Mouse (Mus musculus) megakaryocyte, embryonic 14.5 days (primary cell): ENCODE results near the gene Gm43064. TPM values are rescaled to one million over a fixed set of nuclear protein-coding genes. Genes with fewer than 3 reads are reported as not detected.
"Not testable (repeated sequence)": the region's sequence is repeated elsewhere in the genome, so short reads cannot be mapped to it uniquely, and the experiment has no call there.

Source experiments
- H3K27me3 ChIP-seq: replicated peaks from 2 replicates; pipeline ENCODE3; 2012; ENCODE audit warnings: inconsistent platforms
- H3K36me3 ChIP-seq: replicated peaks from 2 replicates; pipeline ENCODE3; 2012; ENCODE audit warnings: low read length, inconsistent platforms, mixed read lengths
- H3K4me1 ChIP-seq: 2 replicates; pipeline ENCODE4 v1.6.1; 2012; ENCODE audit warnings: inconsistent platforms
- H3K4me3 ChIP-seq: replicated peaks from 2 replicates; pipeline ENCODE3; 2012; ENCODE audit warnings: moderate library complexity, mild to moderate bottlenecking, inconsistent platforms
- H3K9me3 ChIP-seq: 2 replicates; pipeline ENCODE4 v1.6.1; 2012; ENCODE audit warnings: inconsistent platforms
- FLI1 ChIP-seq: IDR thresholded peaks from 2 replicates; pipeline ENCODE4 v1.6.1; 2012; ENCODE audit warnings: low read length, inconsistent platforms, mixed read lengths
- GATA1 ChIP-seq: IDR thresholded peaks from 3 replicates; pipeline ENCODE4 v1.6.1; 2012; ENCODE audit warnings: mixed read lengths, low read length, inconsistent platforms, borderline replicate concordance
- polyA plus RNA-seq: library from polyadenylated mRNA; stranded (reverse); fragments of >175 nt; gene quantifications from 2 replicates; pipeline ENCODE4 v1.2.3, GENCODE M21; 2012; ENCODE audit warnings: low replicate concordance; ENCODE audit not compliant: insufficient read depth

Gene Gm43064
- polyA plus RNA-seq, 1 experiment: not detected

DNA sequence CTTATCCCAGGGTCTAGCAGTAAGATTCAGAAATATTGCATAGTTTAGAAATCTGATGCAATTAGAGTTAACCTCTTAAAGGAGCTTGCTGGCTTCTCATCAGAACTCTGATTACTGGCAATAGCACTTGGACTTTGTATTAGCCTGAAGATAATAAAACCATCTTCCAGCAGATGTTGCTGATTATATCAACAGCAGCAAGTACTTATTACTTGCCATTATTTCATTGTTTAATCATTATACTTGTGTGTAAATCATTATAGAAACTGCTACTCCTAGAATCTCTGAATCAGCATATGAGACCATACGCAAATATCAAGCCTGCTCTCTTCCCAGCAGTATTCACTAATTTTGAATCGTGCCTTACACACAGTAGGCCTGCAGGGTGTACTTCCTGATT is 24.6 kb downstream of the Gm43064 start:
- Histone ChIP-seq H3K27me3 (no peaks in the 10 kb centered on the region), H3K9me3 (no peaks in the 10 kb centered on the region), H3K36me3 (peaks cover 34% of the 10 kb centered on the region), H3K4me3 (no peak overlapping the region), H3K4me1 (peaks cover 8% of the 10 kb centered on the region)
- TF ChIP-seq FLI1: no peak
- no peak for TF ChIP-seq GATA1

- Histone ChIP-seq H3K9me3 (no peaks in the 10 kb centered on the region), H3K27me3 (no peaks in the 10 kb centered on the region), H3K36me3 (peaks cover 37% of the 10 kb centered on the region), H3K4me3 (no peak overlapping the region), H3K4me1 (peaks cover 8% of the 10 kb centered on the region)
- TF ChIP-seq FLI1 (no peak), GATA1 (no peak)
These were observed 26.0 kb downstream of the Gm43064 start for GRCm38 (mm10) chr3:103835272-103835950.

DNA sequence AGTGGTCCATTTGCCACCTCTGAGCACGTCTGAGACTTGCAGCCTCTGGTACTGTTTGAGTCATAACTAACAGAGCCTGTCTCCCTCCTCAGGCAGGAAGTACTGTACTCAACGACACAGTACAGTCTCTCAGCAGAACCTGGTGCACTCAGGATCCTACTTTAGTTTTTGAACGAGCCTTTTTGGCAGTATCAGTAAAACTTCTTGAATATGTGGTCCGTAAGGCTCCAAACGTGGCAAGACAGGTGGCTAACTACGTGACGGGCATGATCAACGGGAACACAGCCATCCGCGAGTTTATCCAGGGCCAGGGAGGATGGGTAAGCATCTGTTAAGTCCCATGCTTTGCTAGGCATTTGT is 26.6 kb downstream of the Gm43064 start:
- Histone ChIP-seq H3K27me3 (no peaks in the 10 kb centered on the region), H3K4me3 (no peak overlapping the region), H3K9me3 (no peaks in the 10 kb centered on the region), H3K36me3 (peaks cover 40% of the 10 kb centered on the region), H3K4me1 (peaks cover 8% of the 10 kb centered on the region)
- no peak for TF ChIP-seq FLI1
- TF ChIP-seq GATA1: no peak

GRCm38 (mm10) chr3:103836453-103836852 is 27.1 kb downstream of the Gm43064 start:
- H3K4me1 ChIP-seq: peaks cover 8% of the 10 kb centered on the region
- TF ChIP-seq GATA1: no peak
- no peaks in the 10 kb centered on the region for H3K9me3 ChIP-seq
- H3K27me3 ChIP-seq: no peaks in the 10 kb centered on the region
- no peak overlapping the region for H3K4me3 ChIP-seq
- peaks cover 42% of the 10 kb centered on the region for H3K36me3 ChIP-seq

GRCm38 (mm10) chr3:103839711-103840110 is 30.3 kb downstream of the Gm43064 start:
- Histone ChIP-seq H3K4me3 (no peak overlapping the region), H3K27me3 (no peaks in the 10 kb centered on the region), H3K9me3 (peaks cover 4% of the 10 kb centered on the region; the same call in 1 of the 2 replicates), H3K36me3 (peaks cover 57% of the 10 kb centered on the region), H3K4me1 (peaks cover 4% of the 10 kb centered on the region; the same call in 1 of the 2 replicates)
- TF ChIP-seq FLI1: no peak
- no peak for TF ChIP-seq GATA1

- H3K9me3 ChIP-seq, H3K4me3 ChIP-seq, H3K4me1 ChIP-seq, H3K27me3 ChIP-seq: not testable (repeated sequence)
- H3K36me3 ChIP-seq: peaks cover 59% of the 10 kb centered on the region
These were observed 30.8 kb downstream of the Gm43064 start for GRCm38 (mm10) chr3:103840195-103840594.

GRCm38 (mm10) chr3:103840946-103841345 is 31.6 kb downstream of the Gm43064 start:
- H3K36me3 ChIP-seq: peaks cover 55% of the 10 kb centered on the region
- not testable (repeated sequence) for H3K9me3 ChIP-seq, H3K4me1 ChIP-seq, H3K27me3 ChIP-seq, H3K4me3 ChIP-seq

- TF ChIP-seq GATA1 (no peak), FLI1 (no peak)
- Histone ChIP-seq H3K4me1 (peaks cover 36% of the 10 kb centered on the region), H3K4me3 (no peak overlapping the region), H3K27me3 (no peaks in the 10 kb centered on the region), H3K36me3 (peaks cover 3% of the 10 kb centered on the region), H3K9me3 (no peaks in the 10 kb centered on the region)
These were observed 41.4 kb downstream of the Gm43064 start for GRCm38 (mm10) chr3:103850644-103851363.

GRCm38 (mm10) chr3:103851481-103851880 is 42.1 kb downstream of the Gm43064 start:
- peaks cover 2% of the 10 kb centered on the region for H3K36me3 ChIP-seq
- TF ChIP-seq FLI1: no peak
- TF ChIP-seq GATA1: no peak
- no peaks in the 10 kb centered on the region for H3K27me3 ChIP-seq
- H3K4me3 ChIP-seq: no peak overlapping the region
- H3K4me1 ChIP-seq: peaks cover 40% of the 10 kb centered on the region
- H3K9me3 ChIP-seq: no peaks in the 10 kb centered on the region

DNA sequence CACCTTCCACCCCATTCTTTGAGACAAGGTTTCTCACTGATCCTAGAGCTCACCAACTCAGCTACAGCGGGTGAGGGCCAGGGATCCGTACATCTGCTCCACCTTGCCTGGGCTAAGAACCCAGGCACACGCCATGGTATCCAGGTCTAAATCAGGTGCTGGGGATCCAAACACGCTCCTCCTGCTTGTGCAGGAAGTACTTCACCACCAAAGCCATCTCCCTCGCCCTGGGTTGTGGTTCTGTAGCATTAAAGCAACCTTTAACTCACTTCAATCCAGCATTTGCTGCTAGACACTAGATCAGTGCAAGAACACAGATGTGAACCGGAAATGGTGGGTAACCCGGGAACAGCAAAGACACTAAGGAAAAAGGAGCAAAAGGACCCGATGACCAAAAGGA is 42.5 kb downstream of the Gm43064 start:
- Histone ChIP-seq H3K36me3 (no peaks in the 10 kb centered on the region), H3K4me1 (peaks cover 40% of the 10 kb centered on the region), H3K4me3 (no peak overlapping the region), H3K9me3 (no peaks in the 10 kb centered on the region), H3K27me3 (no peaks in the 10 kb centered on the region)
- no peak for TF ChIP-seq FLI1
- TF ChIP-seq GATA1: no peak
